Mouse (Mus musculus) intestine, postnatal 0 days (tissue): ENCODE measurements around the gene Myo1d. TPM values are rescaled to one million over a fixed set of nuclear protein-coding genes. Genes with fewer than 3 reads are reported as not detected.

Experiments used
- ATAC-seq: fragments of 200-750 bp; cut with Nextera tagmentation; 2 replicates; pipeline ENCODE4 v1.8.0; 2017; ENCODE audit warnings: mild to moderate bottlenecking, moderate TSS enrichment, moderate library complexity
- H3K27ac ChIP-seq: fragments of 300-500 bp; sonication (generic); 2 replicates; pipeline ENCODE4 v1.5.1; 2014; ENCODE audit warnings: mild to moderate bottlenecking, low read depth, low read length, moderate library complexity
- H3K27me3 ChIP-seq: fragments of 300-500 bp; sonication (generic); replicated peaks from 2 replicates; pipeline ENCODE4 v1.6.1; 2014; ENCODE audit warnings: low read length, mixed read lengths; ENCODE audit not compliant: control insufficient read depth, insufficient read depth
- H3K36me3 ChIP-seq: fragments of 300-500 bp; sonication (generic); 2 replicates; pipeline ENCODE4 v1.6.1; 2014; ENCODE audit warnings: mild to moderate bottlenecking, moderate library complexity; ENCODE audit not compliant: control insufficient read depth, insufficient read depth
- H3K4me1 ChIP-seq: fragments of 300-500 bp; sonication (generic); replicated peaks from 2 replicates; pipeline ENCODE4 v1.6.1; 2014; ENCODE audit warnings: antibody characterized with exemption, low read length, mixed read lengths; ENCODE audit not compliant: control insufficient read depth, insufficient read depth
- H3K4me2 ChIP-seq: fragments of 300-500 bp; sonication (generic); replicated peaks from 2 replicates; pipeline ENCODE4 v1.6.1; 2014; ENCODE audit warnings: low read depth, mild to moderate bottlenecking, moderate library complexity
- H3K4me3 ChIP-seq: fragments of 300-500 bp; sonication (generic); 2 replicates; pipeline ENCODE4 v1.5.1; 2014; ENCODE audit warnings: low read depth, low read length
- H3K9ac ChIP-seq: fragments of 300-500 bp; sonication (generic); 2 replicates; pipeline ENCODE4 v1.6.1; 2014; ENCODE audit warnings: mild to moderate bottlenecking, low read depth, low read length
- H3K9me3 ChIP-seq: fragments of 300-500 bp; sonication (generic); 2 replicates; pipeline ENCODE4 v1.6.1; 2016; ENCODE audit warnings: mixed run types; ENCODE audit not compliant: control insufficient read depth
- CTCF ChIP-seq: sonication (generic); IDR thresholded peaks from 2 replicates; pipeline ENCODE4 v1.5.1; 2016; ENCODE audit warnings: low read depth, mild to moderate bottlenecking, control low read depth, antibody characterized with exemption, moderate library complexity
- WGBS: fragments of 180-500 bp; shearing (Covaris S2); extraction: QIAGEN DNeasy Blood & Tissue Kit; methylation state at CpG from one replicate; pipeline ENCODE4 v1.1.7; 2014; 5-methylcytosine and 5-hydroxymethylcytosine counted together
- polyA plus RNA-seq: library from polyadenylated mRNA; unstranded; fragments of >200 nt; fragmentation: Nextera tagmentation; extraction: Ambion mirVana; gene quantifications from 2 replicates; pipeline ENCODE4 v1.2.1, GENCODE M21; 2015

Gene Myo1d
- polyA plus RNA-seq: 57.2 and 64.1 TPM in 2 replicates

GRCm38 (mm10) chr11:80779527-80780344, at the start of gene Myo1d:
Myo1d (minus strand) TSS chr11:80780025.
- Histone ChIP-seq H3K4me1 (no peaks in the 10 kb centered on the region), H3K9ac (peak within 1 kb of the TSS; percentile 65), H3K4me3 (peak within 1 kb of the TSS; percentile 75), H3K36me3 (no peaks in the 10 kb centered on the region), H3K4me2 (peak within 1 kb of the TSS; percentile 85), H3K27ac (peak within 1 kb of the TSS; percentile 95), H3K27me3 (no peaks in the 10 kb centered on the region), H3K9me3 (no peaks in the 10 kb centered on the region)
- TF ChIP-seq CTCF: peak; percentile 89
- 1% methylated on average over 64 of the region's 87 CpGs for WGBS
- ATAC-seq: peak; percentile 86

DNA sequence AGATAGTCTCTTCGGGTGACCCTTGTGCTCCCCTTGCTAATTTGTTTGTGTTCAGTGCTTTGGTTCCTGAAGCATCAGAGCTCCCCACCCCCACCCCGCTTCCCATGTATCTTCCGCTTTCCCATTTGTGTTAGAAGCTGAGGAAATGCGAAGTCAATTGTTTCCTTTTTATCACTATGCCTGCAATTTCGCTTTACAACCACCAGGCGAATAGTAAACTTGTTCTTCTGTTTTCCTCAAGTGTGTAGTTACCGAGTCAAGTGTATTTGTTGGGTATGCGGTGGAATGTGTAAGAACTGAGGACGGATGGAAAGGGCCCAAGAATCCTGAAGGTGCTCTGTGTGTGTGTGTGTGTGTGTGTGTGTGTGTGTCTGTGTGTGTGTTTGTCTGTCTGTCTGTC, 42.0 kb upstream of the Myo1d start:
- Histone ChIP-seq H3K4me1 (peaks cover 4% of the 10 kb centered on the region; the same call in 1 of the 2 replicates), H3K27ac (0 out of 2 replicates have a peak overlapping the region, but pooled peaks have one; percentile 88), H3K27me3 (no peaks in the 10 kb centered on the region), H3K4me2 (no peak overlapping the region), H3K36me3 (peaks cover 13% of the 10 kb centered on the region; the same call in 1 of the 2 replicates), H3K4me3 (no peak overlapping the region), H3K9ac (no peak overlapping the region), H3K9me3 (no peaks in the 10 kb centered on the region)
- WGBS: 81% methylated on average over 9 of the region's 9 CpGs
- no peak for ATAC-seq
- peak; percentile 54 for TF ChIP-seq CTCF

DNA sequence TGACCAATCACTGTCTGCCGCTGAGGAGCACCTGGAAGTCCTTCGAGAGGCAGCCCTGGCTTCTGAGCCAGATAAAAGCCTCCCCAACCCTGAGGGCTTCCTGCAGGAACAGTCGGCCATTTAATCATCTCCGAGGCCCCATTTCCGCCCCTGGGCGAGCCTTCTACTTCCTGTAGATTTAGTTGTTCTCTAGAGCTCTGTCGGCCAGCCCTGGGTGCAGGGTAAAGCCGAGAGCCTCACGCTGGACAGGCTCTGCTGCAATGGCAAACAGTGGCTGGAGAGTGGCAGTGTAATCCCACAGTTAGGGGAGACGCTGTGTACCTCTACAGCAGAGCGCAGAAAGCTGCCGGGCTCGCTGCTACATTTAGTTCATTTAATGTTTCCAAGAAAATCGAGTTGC, 41.5 kb upstream of the Myo1d start:
- WGBS: 49% methylated on average over 14 of the region's 14 CpGs
- Histone ChIP-seq H3K9me3 (no peaks in the 10 kb centered on the region), H3K36me3 (peaks cover 13% of the 10 kb centered on the region; the same call in 1 of the 2 replicates), H3K27ac (peak overlapping the region; percentile 88), H3K4me3 (no peak overlapping the region), H3K27me3 (no peaks in the 10 kb centered on the region), H3K4me2 (no peak overlapping the region), H3K4me1 (peaks cover 4% of the 10 kb centered on the region; the same call in 1 of the 2 replicates), H3K9ac (no peak overlapping the region)
- peak; percentile 51 for TF ChIP-seq CTCF
- ATAC-seq: no peak

- no peak overlapping the region for H3K4me3 ChIP-seq
- no peak overlapping the region for H3K9ac ChIP-seq
- peaks cover 4% of the 10 kb centered on the region; the same call in 1 of the 2 replicates for H3K4me1 ChIP-seq
- no peaks in the 10 kb centered on the region for H3K9me3 ChIP-seq
- TF ChIP-seq CTCF: no peak
- H3K27ac ChIP-seq: peak overlapping the region; percentile 88
- no peaks in the 10 kb centered on the region for H3K27me3 ChIP-seq
- H3K36me3 ChIP-seq: peaks cover 22% of the 10 kb centered on the region; the same call in 1 of the 2 replicates
- peak; percentile 97 for ATAC-seq
- 47% methylated on average over 3 of the region's 3 CpGs for WGBS
- peak overlapping the region; percentile 48 for H3K4me2 ChIP-seq
Observed at GRCm38 (mm10) chr11:80820085-80820484, 40.3 kb upstream of the Myo1d start.

DNA sequence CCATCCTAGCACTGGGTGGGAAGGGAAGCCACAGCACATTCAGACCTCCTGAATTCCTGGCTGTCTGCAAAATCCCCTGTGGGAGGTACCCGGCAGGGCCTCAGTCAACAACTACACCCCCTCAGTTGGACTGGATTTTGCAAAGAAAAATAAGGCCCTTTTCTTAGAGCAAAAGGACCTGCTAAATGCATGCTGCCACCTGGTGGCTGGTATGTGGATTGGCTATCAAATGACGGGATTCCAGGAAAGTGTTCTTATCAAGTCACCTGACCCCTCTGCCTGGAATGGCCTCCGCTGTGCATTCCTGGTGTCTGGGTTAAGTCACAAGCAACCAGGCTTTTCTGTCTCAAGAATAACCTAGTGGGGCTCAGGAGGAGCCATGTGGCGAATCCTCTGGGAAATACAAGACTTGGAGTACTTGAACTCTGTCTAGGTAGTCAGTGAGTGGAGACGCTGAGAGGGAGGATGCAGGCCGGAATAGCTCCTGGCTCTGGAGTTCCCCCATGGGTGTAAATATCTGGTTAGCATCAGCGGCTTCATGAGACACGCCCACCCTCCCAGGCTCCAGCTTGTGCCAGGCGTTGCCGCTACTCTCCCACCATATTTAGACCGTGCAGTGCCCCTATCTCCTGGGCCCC, 38.4 kb upstream of the Myo1d start:
- Histone ChIP-seq H3K4me1 (peaks cover 4% of the 10 kb centered on the region; the same call in 1 of the 2 replicates), H3K9me3 (no peaks in the 10 kb centered on the region), H3K27ac (peak overlapping the region; percentile 88), H3K27me3 (no peaks in the 10 kb centered on the region), H3K4me3 (no peak overlapping the region), H3K4me2 (peak overlapping the region; percentile 28; the same call in 1 of the 2 replicates), H3K36me3 (peaks cover 31% of the 10 kb centered on the region), H3K9ac (0 out of 2 replicates have a peak overlapping the region, but pooled peaks have one; percentile 8)
- TF ChIP-seq CTCF: peak; percentile 97
- ATAC-seq: peak; percentile 37
- WGBS: 15% methylated on average over 11 of the region's 11 CpGs

GRCm38 (mm10) chr11:80815354-80815753, 35.5 kb upstream of the Myo1d start:
- ATAC-seq: no peak
- no peak for TF ChIP-seq CTCF
- Histone ChIP-seq H3K27ac (no peak overlapping the region), H3K4me1 (peaks cover 4% of the 10 kb centered on the region), H3K4me3 (no peak overlapping the region), H3K36me3 (peaks cover 34% of the 10 kb centered on the region), H3K4me2 (no peak overlapping the region), H3K9me3 (no peaks in the 10 kb centered on the region), H3K9ac (no peak overlapping the region), H3K27me3 (no peaks in the 10 kb centered on the region)
- 85% methylated on average over 7 of the region's 7 CpGs for WGBS
